Mouse (Mus musculus): Measurements from ENCODE around the gene Ltk. TPM values are rescaled to one million over a fixed set of nuclear protein-coding genes. Genes with fewer than 3 reads are reported as not detected.
"Not testable (repeated sequence)": the region's sequence is repeated elsewhere in the genome, so short reads cannot be mapped to it uniquely, and the experiment has no call there.

Ltk gene
- polyA plus RNA-seq, 1 experiment from 2014 or later = 1.5 TPM

GRCm38 (mm10) chr2:119727762-119728416 is 32.3 kb downstream of the Ltk start:
- Histone ChIP-seq H3K4me1 (replicated peaks; ENCODE audit: control insufficient read depth, insufficient read depth, low read length) (no peaks in the 10 kb centered on the region), H3K4me3 (ENCODE audit: low read length) (no peak overlapping the region), H3K36me3 (ENCODE audit: control insufficient read depth, insufficient read depth, low read length) (peaks cover 43% of the 10 kb centered on the region), H3K9me3 (ENCODE audit: control insufficient read depth, low read length) (no peaks in the 10 kb centered on the region), H3K4me2 (ENCODE audit: low read depth, low read length) (no peak overlapping the region), H3K27ac (ENCODE audit: low read length) (no peak overlapping the region), H3K27me3 (ENCODE audit: control insufficient read depth, insufficient read depth, low read depth, low read length) (no peaks in the 10 kb centered on the region), H3K9ac (ENCODE audit: low read length) (no peak overlapping the region)
- no peak for ATAC-seq (ENCODE audit: low read depth)
- 88% methylated on average over 3 of the region's 3 CpGs for WGBS

DNA sequence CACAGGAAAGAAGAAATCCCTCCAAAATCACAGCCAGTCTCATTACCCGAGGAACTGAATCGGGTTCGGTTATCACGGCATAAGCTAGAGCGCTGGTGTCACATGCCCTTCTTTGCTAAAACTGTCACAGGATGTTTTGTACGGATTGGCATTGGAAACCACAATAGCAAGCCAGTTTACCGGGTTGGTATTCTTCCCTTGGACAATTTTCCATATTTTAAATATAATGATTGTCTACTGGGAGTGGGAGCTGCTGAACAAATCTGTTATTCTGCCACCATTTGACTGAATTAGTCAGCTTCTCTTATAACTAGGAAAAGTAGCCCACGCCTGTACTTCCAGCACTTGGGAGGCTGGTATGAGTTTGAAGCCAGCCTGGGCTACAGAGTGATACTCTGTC is 39.2 kb downstream of the Ltk start:
- ATAC-seq (ENCODE audit: low read depth) = no peak
- Histone ChIP-seq H3K4me2 (ENCODE audit: low read depth, low read length) (no peak overlapping the region), H3K9ac (ENCODE audit: low read length) (no peak overlapping the region), H3K27me3 (ENCODE audit: control insufficient read depth, insufficient read depth, low read depth, low read length) (no peaks in the 10 kb centered on the region), H3K9me3 (ENCODE audit: control insufficient read depth, low read length) (no peaks in the 10 kb centered on the region), H3K36me3 (ENCODE audit: control insufficient read depth, insufficient read depth, low read length) (peaks cover 37% of the 10 kb centered on the region), H3K4me3 (ENCODE audit: low read length) (no peak overlapping the region), H3K4me1 (replicated peaks; ENCODE audit: control insufficient read depth, insufficient read depth, low read length) (no peaks in the 10 kb centered on the region), H3K27ac (ENCODE audit: low read length) (no peak overlapping the region)
- WGBS = 95% methylated on average over 8 of the region's 8 CpGs

DNA sequence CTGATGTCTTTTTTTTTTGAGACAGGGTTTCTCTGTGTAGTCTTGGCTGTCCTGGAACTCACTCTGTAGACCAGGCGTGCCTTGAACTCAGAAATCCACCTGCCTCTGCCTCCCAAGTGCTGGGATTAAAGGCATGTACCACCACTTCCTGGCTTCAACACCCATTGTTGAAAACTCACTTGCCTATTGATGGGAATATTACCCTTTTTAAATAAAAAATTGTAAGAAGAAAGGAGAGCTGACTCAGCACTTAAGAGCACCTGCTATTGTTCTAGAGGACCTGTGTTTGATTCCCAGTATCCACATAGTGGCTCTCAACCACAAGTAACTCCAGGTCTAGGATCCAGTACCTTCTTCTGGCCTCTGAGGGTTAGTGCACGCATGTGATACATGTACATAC is 44.4 kb downstream of the Ltk start:
- WGBS = 85% methylated on average over 2 of the region's 2 CpGs
- peaks cover 20% of the 10 kb centered on the region for H3K36me3 ChIP-seq (ENCODE audit: control insufficient read depth, insufficient read depth, low read length)
- H3K9me3 ChIP-seq (ENCODE audit: control insufficient read depth, low read length); H3K27me3 ChIP-seq (ENCODE audit: control insufficient read depth, insufficient read depth, low read depth, low read length); H3K4me3 ChIP-seq (ENCODE audit: low read length); H3K4me2 ChIP-seq (ENCODE audit: low read depth, low read length); H3K27ac ChIP-seq (ENCODE audit: low read length); H3K4me1 ChIP-seq (replicated peaks; ENCODE audit: control insufficient read depth, insufficient read depth, low read length); ATAC-seq (ENCODE audit: low read depth); H3K9ac ChIP-seq (ENCODE audit: low read length): not testable (repeated sequence)

DNA sequence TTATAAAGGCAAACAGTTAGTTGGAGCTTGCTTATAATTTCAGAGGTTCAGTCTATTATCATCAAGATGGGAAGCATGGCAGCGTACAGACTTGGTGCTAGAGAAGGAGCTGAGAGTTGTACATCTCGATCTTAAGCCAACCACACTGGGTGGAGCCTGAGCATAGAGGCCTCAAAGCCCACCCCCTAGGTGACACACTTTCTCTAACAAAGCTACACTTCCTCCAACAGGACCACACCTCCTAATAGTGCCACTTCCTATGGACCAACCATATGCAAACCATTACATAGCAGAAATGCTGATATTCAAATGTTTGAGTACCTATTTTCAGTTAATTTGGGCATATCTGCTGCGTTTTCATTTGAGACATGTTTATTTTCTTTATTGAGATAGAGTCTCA is 50.2 kb downstream of the Ltk start:
- no peak overlapping the region for H3K4me2 ChIP-seq (ENCODE audit: low read depth, low read length)
- H3K9me3 ChIP-seq (ENCODE audit: control insufficient read depth, low read length) = no peaks in the 10 kb centered on the region
- H3K4me1 ChIP-seq (replicated peaks; ENCODE audit: control insufficient read depth, insufficient read depth, low read length) = no peaks in the 10 kb centered on the region
- no peak overlapping the region for H3K9ac ChIP-seq (ENCODE audit: low read length)
- H3K27ac ChIP-seq (ENCODE audit: low read length) = no peak overlapping the region
- ATAC-seq (ENCODE audit: low read depth) = no peak
- no peak overlapping the region for H3K4me3 ChIP-seq (ENCODE audit: low read length)
- no peaks in the 10 kb centered on the region for H3K27me3 ChIP-seq (ENCODE audit: control insufficient read depth, insufficient read depth, low read depth, low read length)
- WGBS = 91% methylated on average over 3 of the region's 3 CpGs
- peaks cover 25% of the 10 kb centered on the region for H3K36me3 ChIP-seq (ENCODE audit: control insufficient read depth, insufficient read depth, low read length)

- Histone ChIP-seq H3K36me3 (ENCODE audit: control insufficient read depth, insufficient read depth, low read length) (peaks cover 25% of the 10 kb centered on the region), H3K27me3 (ENCODE audit: control insufficient read depth, insufficient read depth, low read depth, low read length) (no peaks in the 10 kb centered on the region), H3K4me3 (ENCODE audit: low read length) (no peak overlapping the region), H3K4me2 (ENCODE audit: low read depth, low read length) (no peak overlapping the region), H3K9ac (ENCODE audit: low read length) (no peak overlapping the region), H3K4me1 (replicated peaks; ENCODE audit: control insufficient read depth, insufficient read depth, low read length) (no peaks in the 10 kb centered on the region), H3K9me3 (ENCODE audit: control insufficient read depth, low read length) (no peaks in the 10 kb centered on the region), H3K27ac (ENCODE audit: low read length) (no peak overlapping the region)
- ATAC-seq (ENCODE audit: low read depth) = no peak
- 70% methylated on average over 3 of the region's 3 CpGs for WGBS
Observed at GRCm38 (mm10) chr2:119707676-119708075, 52.6 kb downstream of the Ltk start.

GRCm38 (mm10) chr2:119703171-119703570 is 57.1 kb downstream of the Ltk start:
- no peaks in the 10 kb centered on the region for H3K4me1 ChIP-seq (replicated peaks; ENCODE audit: control insufficient read depth, insufficient read depth, low read length)
- no peak overlapping the region for H3K9ac ChIP-seq (ENCODE audit: low read length)
- ATAC-seq (ENCODE audit: low read depth) = no peak
- 89% methylated on average over 2 of the region's 2 CpGs for WGBS
- no peaks in the 10 kb centered on the region for H3K9me3 ChIP-seq (ENCODE audit: control insufficient read depth, low read length)
- H3K4me3 ChIP-seq (ENCODE audit: low read length) = no peak overlapping the region
- H3K36me3 ChIP-seq (ENCODE audit: control insufficient read depth, insufficient read depth, low read length) = peaks cover 12% of the 10 kb centered on the region
- H3K4me2 ChIP-seq (ENCODE audit: low read depth, low read length) = no peak overlapping the region
- H3K27ac ChIP-seq (ENCODE audit: low read length) = no peak overlapping the region
- H3K27me3 ChIP-seq (ENCODE audit: control insufficient read depth, insufficient read depth, low read depth, low read length) = no peaks in the 10 kb centered on the region

Other genes with a start within 250 kb of the Ltk start
- 0.20 and 0.64 TPM in 2 replicates for gene Exd1, start 212.8 kb downstream of the Ltk start, polyA plus RNA-seq (2015; fragmentation: Nextera tagmentation; extraction: Ambion mirVana)
- 61.0 and 66.9 TPM in 2 replicates for gene Chp1, start 212.7 kb downstream of the Ltk start, polyA plus RNA-seq (2015; fragmentation: Nextera tagmentation; extraction: Ambion mirVana)
- 81.3 and 93.7 TPM in 2 replicates for gene Nusap1, start 142.1 kb downstream of the Ltk start, polyA plus RNA-seq (2015; fragmentation: Nextera tagmentation; extraction: Ambion mirVana)
- 27.8 and 29.1 TPM in 2 replicates for gene Oip5, start 142.0 kb downstream of the Ltk start, polyA plus RNA-seq (2015; fragmentation: Nextera tagmentation; extraction: Ambion mirVana)
- gene Ndufaf1, start 97.6 kb downstream of the Ltk start, polyA plus RNA-seq (2015; fragmentation: Nextera tagmentation; extraction: Ambion mirVana) = 41.4 and 41.6 TPM in 2 replicates
- gene Rtf1, start 85.4 kb downstream of the Ltk start, polyA plus RNA-seq (2015; fragmentation: Nextera tagmentation; extraction: Ambion mirVana) = 35.4 and 39.9 TPM in 2 replicates
- gene Itpka, start 18.1 kb downstream of the Ltk start, polyA plus RNA-seq (2015; fragmentation: Nextera tagmentation; extraction: Ambion mirVana) = 3.0 and 3.6 TPM in 2 replicates
- gene Rpap1, start 27.1 kb upstream of the Ltk start, polyA plus RNA-seq (2015; fragmentation: Nextera tagmentation; extraction: Ambion mirVana) = 28.2 and 31.3 TPM in 2 replicates
- 17.0 and 20.1 TPM in 2 replicates for gene Tyro3, start 37.3 kb upstream of the Ltk start, polyA plus RNA-seq (2015; fragmentation: Nextera tagmentation; extraction: Ambion mirVana)
- gene Mga, start 136.8 kb upstream of the Ltk start, polyA plus RNA-seq (2015; fragmentation: Nextera tagmentation; extraction: Ambion mirVana) = 21.9 and 25.4 TPM in 2 replicates
- 3.4 and 3.5 TPM in 2 replicates for gene Mapkbp1, start 212.3 kb upstream of the Ltk start, polyA plus RNA-seq (2015; fragmentation: Nextera tagmentation; extraction: Ambion mirVana)